7 mouse cellular contexts compared by ENCODE assay signal in the genomic region with DNA sequence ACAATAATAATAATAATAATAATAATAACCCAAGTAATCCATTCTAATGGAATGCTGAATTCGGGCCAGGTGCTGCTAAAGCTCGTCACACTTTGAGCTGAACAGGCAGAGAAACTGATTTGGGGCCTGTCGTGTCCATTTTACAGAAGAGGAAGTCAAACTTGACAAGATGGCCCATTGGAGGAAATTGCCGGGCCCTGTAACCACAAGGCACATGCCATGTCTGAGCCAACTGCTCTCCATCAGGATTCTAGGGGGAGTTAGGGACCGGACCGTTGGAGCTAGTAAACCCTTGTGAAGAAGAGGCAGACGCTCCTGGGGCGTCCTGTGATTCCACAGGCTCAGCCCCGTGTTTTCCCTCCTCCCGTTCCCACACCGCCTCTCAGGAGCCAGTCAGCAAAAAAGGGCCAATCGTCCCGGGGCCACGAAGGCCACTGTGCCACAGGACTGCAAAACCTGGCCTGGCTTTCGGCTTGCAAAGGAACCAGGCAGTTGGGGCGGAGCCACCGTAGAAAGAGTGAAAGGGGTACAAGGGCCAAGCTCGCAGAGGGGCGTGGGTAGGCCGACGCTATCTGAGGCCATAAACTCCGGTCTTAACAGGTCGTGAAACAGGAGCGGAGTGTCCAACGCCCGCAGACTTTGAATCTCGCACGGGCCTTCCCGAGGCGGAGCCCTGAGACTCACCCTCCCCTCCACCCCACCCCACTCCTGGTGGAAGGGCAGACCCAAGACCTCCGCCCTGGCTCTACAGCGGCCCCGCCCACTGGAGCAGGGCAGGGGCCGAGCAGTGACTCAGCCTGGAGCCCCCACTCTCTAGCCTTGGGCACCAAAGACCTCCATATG. TPM values are rescaled to one million over a fixed set of nuclear protein-coding genes. Genes with fewer than 3 reads are reported as not detected.
DNase-seq lines count a peak whose midpoint lies in the region; ATAC-seq and TF ChIP-seq lines count a peak whose summit lies in the region.

No protein-coding gene starts in this region.

- DNase-seq in MN1 (ENCODE audit: low spot score): peak; percentile 92
- DNase-seq in adrenal gland, adult 8-10 months: peak; percentile 65
- no peak for DNase-seq in forebrain, postnatal 0 days
- peak; percentile 79 for DNase-seq in liver, postnatal 0 days
- DNase-seq in adipocyte (ENCODE audit: low spot score): no peak

- peak; percentile 32 for ATAC-seq in forebrain, postnatal 0 days
- ATAC-seq in intestine, postnatal 0 days: peak; percentile 85
- peak; percentile 85 for ATAC-seq in liver, postnatal 0 days
- ATAC-seq in neural tube, embryonic 13.5 days (ENCODE audit: low read depth): no peak

- H3K4me2 ChIP-seq in forebrain, postnatal 0 days (ENCODE audit: low read depth): peak overlapping the region; percentile 21
- H3K4me2 ChIP-seq in intestine, postnatal 0 days (replicated peaks; ENCODE audit: low read depth): peak overlapping the region; percentile 74
- H3K4me2 ChIP-seq in liver, postnatal 0 days (ENCODE audit: low read depth, low read length): peak overlapping the region; percentile 63
- H3K4me2 ChIP-seq in neural tube, embryonic 13.5 days: peak overlapping the region; percentile 49

- H3K36me3 ChIP-seq in forebrain, postnatal 0 days (ENCODE audit: insufficient read depth): no peaks in the 10 kb centered on the region
- peaks cover 23% of the 10 kb centered on the region; the same call in 1 of the 2 replicates for H3K36me3 ChIP-seq in intestine, postnatal 0 days (ENCODE audit: control insufficient read depth, insufficient read depth)
- H3K36me3 ChIP-seq in liver, postnatal 0 days (replicated peaks; ENCODE audit: insufficient read depth, low read length): no peaks in the 10 kb centered on the region
- H3K36me3 ChIP-seq in neural tube, embryonic 13.5 days: no peaks in the 10 kb centered on the region

- H3K9ac ChIP-seq in forebrain, postnatal 0 days: no peak overlapping the region
- peak overlapping the region; percentile 60 for H3K9ac ChIP-seq in intestine, postnatal 0 days (ENCODE audit: low read depth, low read length)
- peak overlapping the region; percentile 52 for H3K9ac ChIP-seq in liver, postnatal 0 days (replicated peaks)
- H3K9ac ChIP-seq in neural tube, embryonic 13.5 days: peak overlapping the region; percentile 52

- no peaks in the 10 kb centered on the region for H3K9me3 ChIP-seq in forebrain, postnatal 0 days (ENCODE audit: low read length)
- no peaks in the 10 kb centered on the region for H3K9me3 ChIP-seq in intestine, postnatal 0 days (ENCODE audit: control insufficient read depth)
- H3K9me3 ChIP-seq in liver, postnatal 0 days (ENCODE audit: low read length): no peaks in the 10 kb centered on the region
- no peaks in the 10 kb centered on the region for H3K9me3 ChIP-seq in neural tube, embryonic 13.5 days

- peaks cover 26% of the 10 kb centered on the region for H3K27me3 ChIP-seq in forebrain, postnatal 0 days (ENCODE audit: insufficient read depth, low read length)
- H3K27me3 ChIP-seq in intestine, postnatal 0 days (replicated peaks; ENCODE audit: control insufficient read depth, insufficient read depth, low read length): no peaks in the 10 kb centered on the region
- H3K27me3 ChIP-seq in liver, postnatal 0 days (ENCODE audit: insufficient read depth, low read length): peaks cover 10% of the 10 kb centered on the region
- H3K27me3 ChIP-seq in neural tube, embryonic 13.5 days: peaks cover 70% of the 10 kb centered on the region

- no peak overlapping the region for H3K27ac ChIP-seq in forebrain, postnatal 0 days (ENCODE audit: low read depth, low read length)
- peak overlapping the region; percentile 83 for H3K27ac ChIP-seq in intestine, postnatal 0 days (ENCODE audit: low read depth, low read length)
- H3K27ac ChIP-seq in liver, postnatal 0 days (ENCODE audit: low read depth): peak overlapping the region; percentile 52
- H3K27ac ChIP-seq in neural tube, embryonic 13.5 days (replicated peaks): no peak overlapping the region

- WGBS in forebrain, postnatal 0 days: 6% methylated on average over 34 of the region's 34 CpGs
- 7% methylated on average over 34 of the region's 34 CpGs for WGBS in intestine, postnatal 0 days
- WGBS in liver, postnatal 0 days (ENCODE audit: insufficient replicate concordance): 3% methylated on average over 34 of the region's 34 CpGs
- WGBS in neural tube, embryonic 13.5 days: 2% methylated on average over 34 of the region's 34 CpGs

- TF ChIP-seq EP300 in liver, postnatal 0 days (IDR thresholded peaks at IDR 0.05; ENCODE audit: low read depth): no peak

- H3K4me3 ChIP-seq in forebrain, postnatal 0 days (ENCODE audit: low read depth, low read length): 0 out of 2 replicates have a peak overlapping the region, but pooled peaks have one; percentile 19
- H3K4me3 ChIP-seq in intestine, postnatal 0 days (ENCODE audit: low read depth, low read length): peak overlapping the region; percentile 67
- H3K4me3 ChIP-seq in liver, postnatal 0 days (ENCODE audit: low read depth, low read length): peak overlapping the region; percentile 38
- H3K4me3 ChIP-seq in neural tube, embryonic 13.5 days: peak overlapping the region; percentile 24

- H3K4me1 ChIP-seq in forebrain, postnatal 0 days (ENCODE audit: insufficient read depth): no peaks in the 10 kb centered on the region
- H3K4me1 ChIP-seq in intestine, postnatal 0 days (replicated peaks; ENCODE audit: control insufficient read depth, insufficient read depth, low read length): peaks cover 11% of the 10 kb centered on the region
- peaks cover 14% of the 10 kb centered on the region; the same call in 1 of the 2 replicates for H3K4me1 ChIP-seq in liver, postnatal 0 days (ENCODE audit: insufficient read depth)
- peaks cover 32% of the 10 kb centered on the region for H3K4me1 ChIP-seq in neural tube, embryonic 13.5 days (replicated peaks)

- no peak for TF ChIP-seq CTCF in forebrain, postnatal 0 days (IDR thresholded peaks at IDR 0.05; ENCODE audit: low read depth)
- TF ChIP-seq CTCF in intestine, postnatal 0 days (IDR thresholded peaks at IDR 0.05; ENCODE audit: low read depth): no peak
- TF ChIP-seq CTCF in liver, postnatal 0 days (IDR thresholded peaks at IDR 0.05; ENCODE audit: low read depth): no peak

RNA-seq across cellular contexts. Expression of a gene that starts 1.4 kb away (rescaled TPM):
- 1 to 10 TPM in 2 of 4 experiments, under 1 TPM in 2; 0.49 to 1.3 (median 0.77) TPM for total RNA-seq in adrenal gland, adult 8-10 months (2022)
- 1.5 and 2.2 TPM in 2 replicates for total RNA-seq in forebrain, postnatal 0 days (2014; rRNA removed)
- 3.1 and 3.9 TPM in 2 replicates for polyA plus RNA-seq in forebrain, postnatal 0 days (2015; fragmentation: Nextera tagmentation; extraction: Ambion mirVana)
- polyA plus RNA-seq in intestine, postnatal 0 days (2015; fragmentation: Nextera tagmentation; extraction: Ambion mirVana): 940 and 1,037 TPM in 2 replicates
- 125 and 129 TPM in 2 replicates for polyA plus RNA-seq in liver, postnatal 0 days (2015; fragmentation: Nextera tagmentation; extraction: Ambion mirVana)
- polyA plus RNA-seq in neural tube, embryonic 13.5 days (2015; fragmentation: Nextera tagmentation; extraction: Ambion mirVana): 0.82 and 4.3 TPM in 2 replicates

RNA-seq across cellular contexts. Expression of a gene that starts 25.1 kb away (rescaled TPM):
- 1 to 10 TPM; 1.3 to 2.4 (median 1.9) TPM for total RNA-seq in adrenal gland, adult 8-10 months (2022)
- total RNA-seq in forebrain, postnatal 0 days (2014; rRNA removed): 3.4 and 4.3 TPM in 2 replicates
- 7.0 and 9.5 TPM in 2 replicates for polyA plus RNA-seq in forebrain, postnatal 0 days (2015; fragmentation: Nextera tagmentation; extraction: Ambion mirVana)
- polyA plus RNA-seq in intestine, postnatal 0 days (2015; fragmentation: Nextera tagmentation; extraction: Ambion mirVana): 364 and 368 TPM in 2 replicates
- polyA plus RNA-seq in liver, postnatal 0 days (2015; fragmentation: Nextera tagmentation; extraction: Ambion mirVana): 234 and 261 TPM in 2 replicates
- 1.4 and 3.8 TPM in 2 replicates for polyA plus RNA-seq in neural tube, embryonic 13.5 days (2015; fragmentation: Nextera tagmentation; extraction: Ambion mirVana)

RNA-seq across cellular contexts. Expression of a gene that starts 48.8 kb away (rescaled TPM):
- total RNA-seq in adrenal gland, adult 8-10 months (2022): not detected
- total RNA-seq in forebrain, postnatal 0 days (2014; rRNA removed): not detected in 2 replicates
- not detected in 2 replicates for polyA plus RNA-seq in forebrain, postnatal 0 days (2015; fragmentation: Nextera tagmentation; extraction: Ambion mirVana)
- polyA plus RNA-seq in intestine, postnatal 0 days (2015; fragmentation: Nextera tagmentation; extraction: Ambion mirVana): 0.03 and 0.07 TPM in 2 replicates
- polyA plus RNA-seq in liver, postnatal 0 days (2015; fragmentation: Nextera tagmentation; extraction: Ambion mirVana): not detected in 2 replicates
- not detected in 2 replicates for polyA plus RNA-seq in neural tube, embryonic 13.5 days (2015; fragmentation: Nextera tagmentation; extraction: Ambion mirVana)

Comparison
In these comparisons a context has a peak if more than half of its experiments do, and no peak if none do; other contexts are left out.
1. DNase-seq: peak in MN1 (single experiment), adrenal gland, adult 8-10 months (single experiment) and liver, postnatal 0 days (single experiment); none in forebrain, postnatal 0 days (single experiment) and adipocyte (single experiment).
2. H3K27ac ChIP-seq: peak in intestine, postnatal 0 days (single experiment) and liver, postnatal 0 days (single experiment); none in forebrain, postnatal 0 days (single experiment) and neural tube, embryonic 13.5 days (single experiment).
3. H3K4me2 ChIP-seq: peak in every context shown above with its lines; median percentile 74 in intestine, postnatal 0 days; 63 in liver, postnatal 0 days; 49 in neural tube, embryonic 13.5 days; 21 in forebrain, postnatal 0 days.
4. RNA of a gene that starts 1.4 kb away (polyA plus RNA-seq): 940 to 1,037 TPM in intestine, postnatal 0 days and 125 to 129 TPM in liver, postnatal 0 days; 3.1 to 3.9 TPM in forebrain, postnatal 0 days and 0.82 to 4.3 TPM in neural tube, embryonic 13.5 days; every median in the first group is over 10 times any median in the second.
5. RNA of a gene that starts 25.1 kb away (polyA plus RNA-seq): 364 to 368 TPM in intestine, postnatal 0 days and 234 to 261 TPM in liver, postnatal 0 days; 7.0 to 9.5 TPM in forebrain, postnatal 0 days and 1.4 to 3.8 TPM in neural tube, embryonic 13.5 days; every median in the first group is over 10 times any median in the second.
6. Peak in every context shown above with its lines, with median percentiles within 50 percentile points of each other: H3K4me3 ChIP-seq.